Mouse (Mus musculus) liver, embryonic 14.5 days (tissue): Measurements from ENCODE around the gene Nckipsd. TPM values are rescaled to one million over a fixed set of nuclear protein-coding genes. Genes with fewer than 3 reads are reported as not detected.

Experiments used
- ATAC-seq: fragments of 200-750 bp; cut with Nextera tagmentation; 2 replicates; pipeline ENCODE4 v1.8.0; 2017; ENCODE audit warnings: moderate number of reproducible peaks, mild to moderate bottlenecking, moderate library complexity; ENCODE audit not compliant: insufficient read depth
- DNase-seq, 3 experiments: peaks; one replicate each; pipeline ENCODE4 v3.0.0-alpha.2; 2012 to 2013; ENCODE audit warnings: low read depth in 3 of 3, low spot score in 3 of 3
- H3K27ac ChIP-seq: fragments of 300-500 bp; sonication (generic); 2 replicates; pipeline ENCODE4 v1.5.1; 2014; ENCODE audit warnings: moderate library complexity, mild to moderate bottlenecking, control low read depth, inconsistent platforms
- H3K27me3 ChIP-seq: fragments of 300-500 bp; sonication (generic); 2 replicates; pipeline ENCODE4 v1.6.1; 2014; ENCODE audit warnings: mild to moderate bottlenecking, low read length, moderate library complexity; ENCODE audit not compliant: control insufficient read depth, insufficient read depth
- H3K36me3 ChIP-seq: fragments of 300-500 bp; sonication (generic); replicated peaks from 2 replicates; pipeline ENCODE4 v1.6.1; 2014; ENCODE audit warnings: low read depth; ENCODE audit not compliant: control insufficient read depth, insufficient read depth
- H3K4me1 ChIP-seq, 2 experiments: fragments of 200-500 bp in 1 of 2; fragments of 300-500 bp in 1 of 2; sonication (generic) in 1 of 2; replicated peaks; 2 replicates each; pipeline ENCODE4 v1.6.1; 2012 to 2014; ENCODE audit warnings: antibody characterized with exemption in 1 of 2, inconsistent platforms in 1 of 2, low read length in 1 of 2; ENCODE audit not compliant: control insufficient read depth in 2 of 2, insufficient read depth in 2 of 2
- H3K4me2 ChIP-seq: fragments of 300-500 bp; sonication (generic); 2 replicates; pipeline ENCODE4 v1.6.1; 2014; ENCODE audit warnings: low read depth, mild to moderate bottlenecking, control low read depth, moderate library complexity
- H3K4me3 ChIP-seq, 2 experiments: fragments of 200-500 bp in 1 of 2; fragments of 300-500 bp in 1 of 2; sonication (generic) in 1 of 2; 2 replicates each; pipeline ENCODE4 v1.5.1; 2012 to 2014; ENCODE audit warnings: low read depth in 2 of 2, low read length in 2 of 2, mild to moderate bottlenecking in 2 of 2, control low read depth in 1 of 2, inconsistent platforms in 1 of 2, moderate library complexity in 1 of 2; ENCODE audit not compliant: insufficient read depth in 1 of 2
- H3K9ac ChIP-seq: fragments of 300-500 bp; sonication (generic); replicated peaks from 2 replicates; pipeline ENCODE4 v1.6.1; 2014; ENCODE audit warnings: mild to moderate bottlenecking, control low read depth, moderate library complexity
- H3K9me3 ChIP-seq: fragments of 300-500 bp; sonication (generic); 2 replicates; pipeline ENCODE4 v1.6.1; 2016; ENCODE audit warnings: low read length, mixed read lengths; ENCODE audit not compliant: control insufficient read depth
- CTCF ChIP-seq: IDR thresholded peaks from 2 replicates; pipeline ENCODE4 v1.5.1; 2016; ENCODE audit warnings: antibody characterized with exemption, low read depth, control low read depth
- EP300 ChIP-seq: IDR thresholded peaks from 2 replicates; pipeline ENCODE4 v1.6.1; 2016; ENCODE audit warnings: antibody characterized with exemption, low read depth
- WGBS: fragments of 180-500 bp; shearing (Covaris S2); extraction: QIAGEN DNeasy Blood & Tissue Kit; methylation state at CpG from one replicate; pipeline ENCODE4 v1.1.7; 2014; ENCODE audit not compliant: insufficient replicate concordance; 5-methylcytosine and 5-hydroxymethylcytosine counted together
- polyA plus RNA-seq, 2 experiments: library from polyadenylated mRNA; depleted of rRNA in 1 of 2; stranded (reverse) in 1 of 2; unstranded in 1 of 2; fragments of >200 nt; fragmentation: Nextera tagmentation in 1 of 2; extraction: Ambion mirVana in 1 of 2; gene quantifications; 2 replicates each; pipeline versions ENCODE4 v1.2.1 to v1.2.3; 2012 to 2014

Nckipsd gene
- polyA plus RNA-seq, 2 experiments: 3.2 to 3.4 TPM

DNA sequence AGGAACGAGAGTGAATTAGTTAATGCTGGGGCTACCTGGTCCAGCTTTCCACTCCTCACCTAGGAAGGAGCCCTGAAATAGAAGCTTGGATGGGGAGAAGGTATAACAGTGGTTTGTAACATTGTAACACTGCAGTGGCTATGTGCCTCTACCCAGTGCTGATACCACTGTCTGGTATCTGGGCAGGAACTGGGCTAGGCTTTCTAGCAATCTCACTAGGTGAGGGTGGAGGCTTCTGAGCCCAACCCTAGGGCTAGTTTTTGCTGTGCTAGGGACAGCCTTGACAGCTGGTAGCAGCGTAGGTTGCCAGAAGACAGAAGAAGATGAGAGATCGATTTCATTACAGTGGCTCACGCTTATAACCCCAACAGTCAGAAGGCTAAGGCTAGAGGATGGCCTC is 31.6 kb upstream of the Nckipsd start:
- no peaks in the 10 kb centered on the region; the same call in 1 of the 2 replicates for H3K27me3 ChIP-seq
- H3K4me3 ChIP-seq: no peak overlapping the region
- DNase-seq (no peak), ATAC-seq (peak; percentile 75)
- H3K9ac ChIP-seq: no peak overlapping the region
- peak overlapping the region; percentile 25 for H3K4me2 ChIP-seq
- WGBS: 56% methylated on average over 4 of the region's 4 CpGs
- no peak overlapping the region for H3K27ac ChIP-seq
- H3K9me3 ChIP-seq: no peaks in the 10 kb centered on the region
- TF ChIP-seq CTCF (no peak), EP300 (no peak)
- H3K36me3 ChIP-seq: no peaks in the 10 kb centered on the region
- peaks cover 12 to 17% of the 10 kb centered on the region in 2 experiments for H3K4me1 ChIP-seq

DNA sequence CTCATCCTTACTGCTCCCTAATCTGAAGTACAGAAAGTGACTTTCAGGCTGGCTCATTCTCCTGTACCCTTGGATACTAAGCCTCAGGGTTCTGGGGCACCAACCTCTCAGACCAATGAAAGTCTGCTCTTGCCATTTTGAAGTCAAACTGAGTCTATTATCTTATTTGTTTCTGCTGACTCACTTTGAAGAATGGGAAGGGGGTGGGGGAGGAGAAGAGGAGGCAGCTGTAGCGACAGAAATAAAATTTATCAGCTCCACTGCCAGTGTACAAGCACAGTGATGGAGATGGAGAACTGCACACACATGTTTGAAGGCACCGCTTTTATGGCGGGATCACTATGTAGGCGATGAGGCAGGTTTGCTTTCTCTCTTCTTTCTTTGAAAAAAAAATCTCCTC is 30.9 kb upstream of the Nckipsd start:
- no peak for DNase-seq
- Histone ChIP-seq H3K27ac (no peak overlapping the region), H3K4me1 (peaks cover 12 to 19% of the 10 kb centered on the region in 2 experiments), H3K9me3 (no peaks in the 10 kb centered on the region), H3K27me3 (no peaks in the 10 kb centered on the region; the same call in 1 of the 2 replicates), H3K9ac (peak overlapping the region; percentile 14; the same call in 1 of the 2 replicates), H3K4me3 (no peak overlapping the region), H3K36me3 (no peaks in the 10 kb centered on the region), H3K4me2 (peak overlapping the region; percentile 25)
- 61% methylated on average over 4 of the region's 4 CpGs for WGBS
- TF ChIP-seq CTCF (no peak), EP300 (no peak)
- peak; percentile 57; the same call in 1 of the 2 replicates for ATAC-seq

DNA sequence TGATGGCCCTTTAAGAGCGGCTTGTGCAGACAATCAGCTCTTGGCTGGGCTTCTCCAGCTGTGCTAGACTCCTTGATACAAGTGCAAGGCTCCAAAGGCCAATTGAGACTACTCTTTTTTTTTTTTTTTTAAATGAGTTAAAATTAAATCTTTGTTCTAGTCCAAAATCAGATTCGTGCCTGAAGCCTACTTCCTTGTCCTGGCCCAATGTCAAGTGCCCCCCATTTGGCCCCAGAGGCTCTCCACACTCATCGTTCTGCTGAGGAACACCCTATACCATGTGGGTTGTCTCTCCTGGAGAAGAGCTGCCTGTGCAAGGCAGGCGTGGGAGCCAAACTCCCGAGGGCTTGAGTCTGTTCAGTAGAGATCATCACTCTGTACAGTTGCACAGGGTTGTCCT is 27.2 kb upstream of the Nckipsd start:
- 54% methylated on average over 5 of the region's 5 CpGs for WGBS
- TF ChIP-seq CTCF (no peak), EP300 (no peak)
- Histone ChIP-seq H3K4me2 (no peak overlapping the region), H3K4me3 (no peak overlapping the region), H3K36me3 (no peaks in the 10 kb centered on the region; the same call in 1 of the 2 replicates), H3K9ac (no peak overlapping the region), H3K27ac (no peak overlapping the region), H3K9me3 (no peaks in the 10 kb centered on the region), H3K4me1 (peaks cover 21 to 33% of the 10 kb centered on the region in 2 experiments), H3K27me3 (no peaks in the 10 kb centered on the region; the same call in 1 of the 2 replicates)
- DNase-seq (no peak), ATAC-seq (no peak)

DNA sequence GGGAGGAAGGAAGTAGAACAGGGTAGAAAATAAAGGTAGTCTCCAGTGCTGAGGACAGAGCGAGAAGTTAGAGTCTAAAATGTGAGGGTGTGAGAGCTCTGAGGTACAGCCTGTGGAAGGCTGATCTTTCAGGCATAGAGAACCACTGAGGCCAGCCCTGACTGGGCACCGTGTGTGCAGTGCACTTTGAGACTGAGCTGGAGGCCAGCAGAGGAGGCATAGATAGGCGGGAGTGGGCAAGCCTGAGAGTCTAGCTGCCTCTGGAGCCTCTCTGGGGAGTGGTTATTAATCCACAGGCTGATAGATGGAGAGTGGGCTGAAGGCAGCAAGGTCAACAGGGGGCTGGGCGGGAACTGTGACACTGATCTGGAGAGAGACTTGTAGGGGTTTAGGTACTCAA is 26.3 kb upstream of the Nckipsd start:
- WGBS: 58% methylated on average over 4 of the region's 4 CpGs
- Histone ChIP-seq H3K4me2 (no peak overlapping the region), H3K9ac (no peak overlapping the region), H3K27ac (no peak overlapping the region), H3K4me3 (no peak overlapping the region), H3K4me1 (peaks cover 19 to 28% of the 10 kb centered on the region in 2 experiments), H3K9me3 (no peaks in the 10 kb centered on the region), H3K36me3 (no peaks in the 10 kb centered on the region; the same call in none of the 2 replicates), H3K27me3 (no peaks in the 10 kb centered on the region; the same call in 1 of the 2 replicates)
- ATAC-seq (no peak), DNase-seq (no peak)
- no peak for TF ChIP-seq CTCF
- no peak for TF ChIP-seq EP300

DNA sequence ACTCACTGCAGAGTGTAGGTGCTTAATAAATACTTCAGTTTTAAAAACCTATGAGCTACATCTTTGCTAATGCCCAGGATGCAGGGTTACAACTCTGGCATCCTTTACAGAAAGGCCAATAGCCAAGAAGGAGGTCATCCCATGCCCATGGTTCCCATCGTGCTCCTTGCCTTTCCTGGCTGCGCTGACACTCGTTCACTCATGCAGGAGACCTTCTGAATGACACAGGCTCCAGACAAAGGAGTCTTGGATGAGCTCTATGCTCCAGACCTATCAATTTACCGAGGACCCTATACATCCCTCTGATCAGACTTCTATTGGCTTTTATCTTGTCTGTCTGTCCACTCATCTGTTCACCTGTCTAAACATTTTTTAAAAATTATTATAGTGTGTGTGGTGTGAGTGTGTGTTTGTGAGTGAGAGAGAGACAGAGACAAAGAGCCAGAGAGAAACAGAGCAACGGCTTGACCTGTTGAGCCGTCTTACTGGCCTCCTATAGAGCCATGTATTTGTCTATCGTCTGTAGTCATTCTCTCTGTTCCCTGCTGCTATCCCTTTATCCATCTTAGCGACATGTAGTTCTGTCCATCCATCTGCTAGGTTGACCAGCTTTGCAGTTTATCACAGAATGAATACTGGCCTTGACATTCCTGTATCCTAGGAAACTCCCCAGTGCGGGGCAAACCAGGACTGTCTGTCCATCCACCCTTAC is 25.2 kb upstream of the Nckipsd start:
- Histone ChIP-seq H3K27ac (peak overlapping the region; percentile 5; the same call in 1 of the 2 replicates), H3K4me2 (peak overlapping the region; percentile 66), H3K9me3 (no peaks in the 10 kb centered on the region), H3K36me3 (no peaks in the 10 kb centered on the region; the same call in none of the 2 replicates), H3K4me3 (peak overlapping the region; percentile 96 to 98), H3K9ac (peak overlapping the region; percentile 99), H3K4me1 (peaks cover 10 to 19% of the 10 kb centered on the region in 2 experiments), H3K27me3 (no peaks in the 10 kb centered on the region; the same call in 1 of the 2 replicates)
- DNase-seq (no peak), ATAC-seq (no peak)
- TF ChIP-seq EP300 (no peak), CTCF (no peak)
- 41% methylated on average over 9 of the region's 9 CpGs for WGBS
